Mouse (Mus musculus) liver, embryonic 14.5 days (tissue): ENCODE measurements at regions not wholly inside any gene's neighbourhood (a gene's known extent, or its start where the extent isn't known, plus 50 kb on each side); places are given as distances from the start of the nearest gene placed in this dataset.
"Not testable (repeated sequence)": the region's sequence is repeated elsewhere in the genome, so short reads cannot be mapped to it uniquely, and the experiment has no call there.

Source experiments
- ATAC-seq: fragments of 200-750 bp; cut with Nextera tagmentation; 2 replicates; pipeline ENCODE4 v1.8.0; 2017; ENCODE audit warnings: moderate number of reproducible peaks, mild to moderate bottlenecking, moderate library complexity; ENCODE audit not compliant: insufficient read depth
- DNase-seq, 3 experiments: peaks; one replicate each; pipeline ENCODE4 v3.0.0-alpha.2; 2012 to 2013; ENCODE audit warnings: low read depth in 3 of 3, low spot score in 3 of 3
- H3K27ac ChIP-seq: fragments of 300-500 bp; sonication (generic); 2 replicates; pipeline ENCODE4 v1.5.1; 2014; ENCODE audit warnings: moderate library complexity, mild to moderate bottlenecking, control low read depth, inconsistent platforms
- H3K27me3 ChIP-seq: fragments of 300-500 bp; sonication (generic); 2 replicates; pipeline ENCODE4 v1.6.1; 2014; ENCODE audit warnings: mild to moderate bottlenecking, low read length, moderate library complexity; ENCODE audit not compliant: control insufficient read depth, insufficient read depth
- H3K36me3 ChIP-seq: fragments of 300-500 bp; sonication (generic); replicated peaks from 2 replicates; pipeline ENCODE4 v1.6.1; 2014; ENCODE audit warnings: low read depth; ENCODE audit not compliant: control insufficient read depth, insufficient read depth
- H3K4me1 ChIP-seq, 2 experiments: fragments of 200-500 bp in 1 of 2; fragments of 300-500 bp in 1 of 2; sonication (generic) in 1 of 2; replicated peaks; 2 replicates each; pipeline ENCODE4 v1.6.1; 2012 to 2014; ENCODE audit warnings: antibody characterized with exemption in 1 of 2, inconsistent platforms in 1 of 2, low read length in 1 of 2; ENCODE audit not compliant: control insufficient read depth in 2 of 2, insufficient read depth in 2 of 2
- H3K4me2 ChIP-seq: fragments of 300-500 bp; sonication (generic); 2 replicates; pipeline ENCODE4 v1.6.1; 2014; ENCODE audit warnings: low read depth, mild to moderate bottlenecking, control low read depth, moderate library complexity
- H3K4me3 ChIP-seq, 2 experiments: fragments of 200-500 bp in 1 of 2; fragments of 300-500 bp in 1 of 2; sonication (generic) in 1 of 2; 2 replicates each; pipeline ENCODE4 v1.5.1; 2012 to 2014; ENCODE audit warnings: low read depth in 2 of 2, low read length in 2 of 2, mild to moderate bottlenecking in 2 of 2, control low read depth in 1 of 2, inconsistent platforms in 1 of 2, moderate library complexity in 1 of 2; ENCODE audit not compliant: insufficient read depth in 1 of 2
- H3K9ac ChIP-seq: fragments of 300-500 bp; sonication (generic); replicated peaks from 2 replicates; pipeline ENCODE4 v1.6.1; 2014; ENCODE audit warnings: mild to moderate bottlenecking, control low read depth, moderate library complexity
- H3K9me3 ChIP-seq: fragments of 300-500 bp; sonication (generic); 2 replicates; pipeline ENCODE4 v1.6.1; 2016; ENCODE audit warnings: low read length, mixed read lengths; ENCODE audit not compliant: control insufficient read depth
- CTCF ChIP-seq: IDR thresholded peaks from 2 replicates; pipeline ENCODE4 v1.5.1; 2016; ENCODE audit warnings: antibody characterized with exemption, low read depth, control low read depth
- EP300 ChIP-seq: IDR thresholded peaks from 2 replicates; pipeline ENCODE4 v1.6.1; 2016; ENCODE audit warnings: antibody characterized with exemption, low read depth
- WGBS: fragments of 180-500 bp; shearing (Covaris S2); extraction: QIAGEN DNeasy Blood & Tissue Kit; methylation state at CpG from one replicate; pipeline ENCODE4 v1.1.7; 2014; ENCODE audit not compliant: insufficient replicate concordance; 5-methylcytosine and 5-hydroxymethylcytosine counted together

- WGBS, result 75% methylated on average over 13 of the region's 13 CpGs
Measured at GRCm38 (mm10) chr8:88064414-88065110, 54.0 kb upstream of the Cnep1r1 start.

GRCm38 (mm10) chr8:88059107-88059506 lies 59.5 kb upstream of the Cnep1r1 start:
- not testable (repeated sequence) for H3K4me3 ChIP-seq, H3K36me3 ChIP-seq, H3K27me3 ChIP-seq, DNase-seq, H3K4me1 ChIP-seq, H3K9ac ChIP-seq, H3K4me2 ChIP-seq, ATAC-seq, H3K9me3 ChIP-seq, H3K27ac ChIP-seq
- WGBS, result 63% methylated on average over 1 of the region's 1 CpGs

More at GRCm38 (mm10) chr8:88064414-88065110, 54.0 kb upstream of the Cnep1r1 start:
- Histone ChIP-seq H3K4me1 (no peaks in the 10 kb centered on the region), H3K9me3 (no peaks in the 10 kb centered on the region), H3K4me3 (no peak overlapping the region), H3K27ac (no peak overlapping the region), H3K36me3 (no peaks in the 10 kb centered on the region), H3K4me2 (no peak overlapping the region), H3K27me3 (no peaks in the 10 kb centered on the region), H3K9ac (no peak overlapping the region)
- no peak for ATAC-seq
- DNase-seq, result no peak
- TF ChIP-seq CTCF (no peak), EP300 (no peak)

DNA sequence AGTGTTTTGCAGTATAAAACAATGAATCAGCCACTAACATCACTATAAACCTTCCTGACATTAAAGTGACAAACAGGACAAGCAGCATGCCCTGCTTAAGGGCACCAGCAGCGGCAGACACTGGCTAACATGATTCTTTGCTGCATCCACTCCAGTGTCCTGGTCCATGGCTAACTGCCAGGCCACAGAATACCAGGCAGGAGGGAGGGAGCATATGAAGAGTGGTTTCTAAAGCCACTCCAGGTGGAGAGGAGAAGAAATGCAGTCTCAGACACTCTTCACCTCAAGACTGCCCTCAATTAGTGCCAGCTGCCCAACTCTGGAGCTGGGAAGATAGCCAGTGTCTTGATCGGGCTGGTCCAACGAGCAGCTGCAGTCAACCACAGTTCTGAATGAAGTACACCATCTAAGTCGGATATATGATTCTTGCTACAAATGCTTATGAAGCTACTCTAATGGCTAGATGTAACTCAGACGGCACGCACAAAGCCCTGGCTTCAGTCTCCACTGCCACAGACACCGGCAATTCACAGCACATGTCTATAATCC lies 60.8 kb upstream of the Cnep1r1 start:
- no peak for TF ChIP-seq CTCF
- TF ChIP-seq EP300, result no peak
- WGBS, result 69% methylated on average over 7 of the region's 7 CpGs
- Histone ChIP-seq H3K4me2 (no peak overlapping the region), H3K4me1 (no peaks in the 10 kb centered on the region), H3K36me3 (no peaks in the 10 kb centered on the region), H3K9me3 (no peaks in the 10 kb centered on the region), H3K27ac (no peak overlapping the region), H3K9ac (no peak overlapping the region), H3K27me3 (no peaks in the 10 kb centered on the region), H3K4me3 (no peak overlapping the region)
- DNase-seq (no peak), ATAC-seq (no peak)

DNA sequence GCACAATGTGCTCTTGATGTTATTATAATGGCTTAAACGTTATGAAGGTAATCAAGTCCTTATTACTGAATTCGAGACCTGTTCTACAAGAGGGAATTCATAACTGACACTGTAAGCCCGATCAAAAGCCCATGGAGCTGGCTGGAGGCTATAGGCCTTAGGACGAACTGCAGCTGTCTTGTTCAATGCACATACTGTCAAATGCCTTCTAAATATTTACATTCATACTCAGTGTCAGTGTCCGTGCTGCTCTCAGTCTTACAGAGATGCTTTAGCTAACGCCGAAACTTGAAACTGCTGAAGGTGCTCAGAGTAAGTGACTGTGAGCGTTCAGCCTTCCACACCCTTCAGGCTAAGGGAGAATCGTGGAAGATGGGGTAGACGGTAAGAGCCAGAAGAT lies 67.9 kb upstream of the Cnep1r1 start:
- no peaks in the 10 kb centered on the region for H3K4me1 ChIP-seq

GRCm38 (mm10) chr8:88049091-88049490 lies 69.5 kb upstream of the Cnep1r1 start:
- WGBS, result 49% methylated on average over 5 of the region's 5 CpGs
- H3K9me3 ChIP-seq, result no peaks in the 10 kb centered on the region
- H3K9ac ChIP-seq, result no peak overlapping the region
- H3K36me3 ChIP-seq, result no peaks in the 10 kb centered on the region
- no peak overlapping the region for H3K4me3 ChIP-seq
- TF ChIP-seq EP300 (no peak), CTCF (no peak)
- H3K27me3 ChIP-seq, result no peaks in the 10 kb centered on the region
- ATAC-seq (no peak), DNase-seq (no peak)
- H3K4me2 ChIP-seq, result no peak overlapping the region
- no peaks in the 10 kb centered on the region for H3K4me1 ChIP-seq
- no peak overlapping the region for H3K27ac ChIP-seq

More for the DNA sequence above, 67.9 kb upstream of the Cnep1r1 start:
- Histone ChIP-seq H3K4me3 (no peak overlapping the region), H3K27me3 (no peaks in the 10 kb centered on the region), H3K36me3 (no peaks in the 10 kb centered on the region), H3K9ac (no peak overlapping the region), H3K27ac (no peak overlapping the region), H3K4me2 (no peak overlapping the region), H3K9me3 (no peaks in the 10 kb centered on the region)
- ATAC-seq (no peak), DNase-seq (no peak)
- TF ChIP-seq CTCF (no peak), EP300 (no peak)
- WGBS, result 61% methylated on average over 10 of the region's 10 CpGs
